21 mouse cellular contexts compared by ENCODE assay signal in the genomic region with DNA sequence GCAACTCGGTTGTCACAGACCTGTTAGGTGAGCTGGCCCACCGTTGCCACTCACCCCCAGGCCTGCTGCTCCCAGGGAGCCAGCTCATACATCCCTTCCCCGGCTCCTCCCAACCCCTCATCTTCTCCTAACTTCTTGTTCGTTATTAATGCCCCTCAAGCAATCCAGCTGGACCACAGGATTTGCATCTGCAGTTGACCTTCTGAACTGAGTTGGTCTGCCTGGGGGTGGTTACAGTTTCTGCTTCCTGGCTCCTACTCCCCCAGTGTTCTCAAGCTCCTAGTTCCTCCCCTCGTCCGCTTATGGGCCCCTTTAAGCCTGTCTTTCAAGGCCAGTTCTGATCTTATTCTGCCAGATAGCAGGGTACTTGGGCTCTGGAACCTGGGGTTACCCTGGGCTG. TPM values are rescaled to one million over a fixed set of nuclear protein-coding genes. Genes with fewer than 3 reads are reported as not detected.
DNase-seq lines count a peak whose midpoint lies in the region; TF ChIP-seq lines count a peak whose summit lies in the region.
"Had no signal": no experiment of that assay in that cellular context is flagged by ENCODE, and none has a peak within 500 bp of the region (broad histone marks: within the 10 kb centered on the region; RNA-seq: fewer than 3 reads in every experiment).

No protein-coding gene starts in this region.

- H3K4me3 ChIP-seq in E14TG2a.4 (replicated peaks; ENCODE audit: low read length), result 0 out of 2 replicates have a peak overlapping the region, but pooled peaks have one; percentile 85
- no peak overlapping the region for H3K4me3 ChIP-seq in midbrain, embryonic 10.5 days
- H3K4me3 ChIP-seq: forebrain, embryonic 10.5 days; forebrain, embryonic 13.5 days; hindbrain, embryonic 10.5 days; hindbrain, embryonic 13.5 days had no signal

- no peak overlapping the region for H3K27ac ChIP-seq in midbrain, embryonic 10.5 days (replicated peaks)
- H3K27ac ChIP-seq: forebrain, embryonic 10.5 days; forebrain, embryonic 13.5 days; hindbrain, embryonic 10.5 days; hindbrain, embryonic 13.5 days had no signal

- peaks cover 64% of the 10 kb centered on the region for H3K4me1 ChIP-seq in E14TG2a.4 (replicated peaks; ENCODE audit: low read depth, low read length)
- peaks cover 20% of the 10 kb centered on the region for H3K4me1 ChIP-seq in midbrain, embryonic 10.5 days

- H3K27me3 ChIP-seq in E14TG2a.4 (ENCODE audit: insufficient read depth, low read length), result no peaks in the 10 kb centered on the region
- no peaks in the 10 kb centered on the region for H3K27me3 ChIP-seq in splenic B cell, adult 2 months (ENCODE audit: control insufficient read depth, insufficient read depth, low read length, poor library complexity, severe bottlenecking)
- H3K27me3 ChIP-seq in midbrain, embryonic 10.5 days (ENCODE audit: low read depth, poor library complexity, severe bottlenecking), result no peaks in the 10 kb centered on the region
- H3K27me3 ChIP-seq: forebrain, embryonic 13.5 days; hindbrain, embryonic 13.5 days; Patski had no signal

- WGBS in midbrain, embryonic 10.5 days, result 86% methylated on average over 6 of the region's 6 CpGs

- peaks cover 57% of the 10 kb centered on the region for H3K36me3 ChIP-seq in E14TG2a.4 (ENCODE audit: insufficient read depth, low read length)
- peaks cover 3% of the 10 kb centered on the region for H3K36me3 ChIP-seq in splenic B cell, adult 2 months (ENCODE audit: control insufficient read depth, insufficient read depth, low read length, poor library complexity, severe bottlenecking)
- H3K36me3 ChIP-seq in midbrain, embryonic 10.5 days, result peaks cover 59% of the 10 kb centered on the region

- no peaks in the 10 kb centered on the region for H3K9me3 ChIP-seq in E14TG2a.4 (ENCODE audit: low read length)
- H3K9me3 ChIP-seq in midbrain, embryonic 10.5 days (replicated peaks), result no peaks in the 10 kb centered on the region
- H3K9me3 ChIP-seq: forebrain, embryonic 10.5 days; forebrain, embryonic 13.5 days; G1E; hindbrain, embryonic 10.5 days; hindbrain, embryonic 13.5 days had no signal

- peak; percentile 25 to 34 for DNase-seq in spleen, postnatal 36 days (ENCODE audit: low spot score in 2 of 2)
- DNase-seq in spleen, postnatal 14 days (ENCODE audit: low spot score in 2 of 2), result no peak
- DNase-seq in A20 (ENCODE audit: low read depth, low spot score), result peak; percentile 48
- peak; percentile 25 for DNase-seq in splenic B cell, adult 2 months (ENCODE audit: low read depth, low spot score)
- no peak for DNase-seq in midbrain, embryonic 10.5 days (ENCODE audit: low spot score)
- DNase-seq in gastrocnemius, adult 8-10 months (ENCODE audit: low spot score in 2 of 2), result no peak
- DNase-seq: adrenal gland, postnatal 10 days; adrenal gland, postnatal 36 days; cerebellum, adult 2 months; cerebellum, adult 9-11 months; cerebellum, postnatal 36 days; embryo, embryonic 11 days; gastrocnemius, postnatal 14 days; heart, postnatal 36 days had no signal

- TF ChIP-seq CTCF in E14TG2a.4 (conservative IDR thresholded peaks at IDR 0.05; ENCODE audit: low read length), result no peak

RNA-seq across cellular contexts. Expression of gene Derl3, which starts 1.4 kb away (rescaled TPM):
- 1.4 and 1.8 TPM in 2 replicates for polyA plus RNA-seq in midbrain, embryonic 10.5 days (2016; fragmentation: Nextera tagmentation; extraction: Ambion mirVana)
- total RNA-seq in gastrocnemius, adult 8-10 months (2022), result 1 to 10 TPM in 1 of 4 experiments, not detected in 3; 1.1 TPM
- total RNA-seq: gastrocnemius, postnatal 14 days had no signal
- polyA plus RNA-seq: G1E had no signal

RNA-seq across cellular contexts. Expression of gene Smarcb1, which starts 26.8 kb away (rescaled TPM):
- polyA plus RNA-seq in midbrain, embryonic 10.5 days (2016; fragmentation: Nextera tagmentation; extraction: Ambion mirVana), result 294 and 296 TPM in 2 replicates
- total RNA-seq in gastrocnemius, adult 8-10 months (2022), result 10 to 100 TPM; 11.0 to 16.7 (median 11.5) TPM

RNA-seq across cellular contexts. Expression of gene Mif, which starts 34.6 kb away (rescaled TPM):
- polyA plus RNA-seq in midbrain, embryonic 10.5 days (2016; fragmentation: Nextera tagmentation; extraction: Ambion mirVana), result 2,515 and 3,289 TPM in 2 replicates
- 100 to 1,000 TPM; 144 to 161 (median 157) TPM for total RNA-seq in gastrocnemius, adult 8-10 months (2022)

RNA-seq across cellular contexts. Expression of gene Chchd10, which starts 38.3 kb away (rescaled TPM):
- polyA plus RNA-seq in midbrain, embryonic 10.5 days (2016; fragmentation: Nextera tagmentation; extraction: Ambion mirVana), result 6.9 and 7.5 TPM in 2 replicates
- 1,000 to 10,000 TPM; 1,130 to 1,571 (median 1,273) TPM for total RNA-seq in gastrocnemius, adult 8-10 months (2022)

RNA-seq across cellular contexts. Expression of gene Mmp11, which starts 41.7 kb away (rescaled TPM):
- polyA plus RNA-seq in midbrain, embryonic 10.5 days (2016; fragmentation: Nextera tagmentation; extraction: Ambion mirVana), result 23.7 and 38.2 TPM in 2 replicates
- total RNA-seq in gastrocnemius, adult 8-10 months (2022), result 1 to 10 TPM in 3 of 4 experiments, under 1 TPM in 1; 0.77 to 2.3 (median 1.4) TPM
- polyA plus RNA-seq: G1E had no signal

Comparison
In these comparisons a context has a peak if more than half of its experiments do, and no peak if none do; other contexts are left out.
1. DNase-seq: peak in spleen, postnatal 36 days (2 of 2), A20 (single experiment) and splenic B cell, adult 2 months (single experiment); none in spleen, postnatal 14 days (0 of 2), midbrain, embryonic 10.5 days (single experiment) and gastrocnemius, adult 8-10 months (0 of 2).